29 mouse cellular contexts compared by ENCODE assay signal in genomic region chr12:55075296-55075695, GRCm38 (mm10). TPM values are rescaled to one million over a fixed set of nuclear protein-coding genes. Genes with fewer than 3 reads are reported as not detected.
A peak's percentile ranks its signal among the peaks of the same experiment; 100 is the strongest.
DNase-seq lines count a peak whose midpoint lies in the region; ATAC-seq lines count a peak whose summit lies in the region.
"Had no signal": no experiment of that assay in that cellular context is flagged by ENCODE, and none has a peak within 500 bp of the region (broad histone marks: within the 10 kb centered on the region; RNA-seq: fewer than 3 reads in every experiment).

No protein-coding gene starts in this region.

- no peak overlapping the region for H3K4me2 ChIP-seq in forebrain, embryonic 11.5 days (ENCODE audit: low read depth, low read length, severe bottlenecking)
- H3K4me2 ChIP-seq: embryonic facial prominence, embryonic 15.5 days; heart, embryonic 15.5 days; intestine, embryonic 15.5 days; limb, embryonic 15.5 days; liver, embryonic 13.5 days had no signal

- 94% methylated on average over 2 of the region's 2 CpGs for WGBS in forebrain, embryonic 11.5 days

- no peaks in the 10 kb centered on the region for H3K9me3 ChIP-seq in forebrain, embryonic 11.5 days (ENCODE audit: control insufficient read depth, low read length)
- H3K9me3 ChIP-seq: embryonic facial prominence, embryonic 10.5 days; embryonic facial prominence, embryonic 15.5 days; heart, embryonic 15.5 days; intestine, embryonic 15.5 days; limb, embryonic 10.5 days; limb, embryonic 15.5 days; liver, embryonic 13.5 days had no signal

- peak; percentile 55 for DNase-seq in cerebellum, adult 11 months
- DNase-seq in cerebellum, postnatal 4 days (ENCODE audit: low spot score in 2 of 2): no peak
- DNase-seq in testis, postnatal 10 days (ENCODE audit: low spot score): peak; percentile 7
- DNase-seq in testis, postnatal 14 days (ENCODE audit: low spot score): no peak
- DNase-seq in cerebellum, postnatal 10 days: peak; percentile 78 to 82
- DNase-seq in right cerebral cortex, postnatal 25 days: no peak
- no peak for DNase-seq in kidney, adult 9 months
- no peak for DNase-seq in forebrain, embryonic 11.5 days (ENCODE audit: low spot score)
- DNase-seq: adrenal gland, postnatal 14 days; gastrocnemius, postnatal 14 days; kidney, postnatal 25 days; liver, embryonic 13.5 days; lung, adult 18-20 months; midbrain, embryonic 14.5 days; retina, postnatal 1 day; right cerebral cortex, postnatal 14 days; spleen, adult 18-20 months; thymus, adult 2 months; thymus, postnatal 36 days had no signal

- H3K4me3 ChIP-seq in forebrain, embryonic 11.5 days (ENCODE audit: low read depth, low read length): no peak overlapping the region
- H3K4me3 ChIP-seq: embryonic facial prominence, embryonic 10.5 days; embryonic facial prominence, embryonic 15.5 days; heart, embryonic 15.5 days; intestine, embryonic 15.5 days; limb, embryonic 10.5 days; limb, embryonic 15.5 days; liver, embryonic 13.5 days had no signal

- H3K36me3 ChIP-seq in forebrain, embryonic 11.5 days (ENCODE audit: control insufficient read depth, insufficient read depth, low read length): no peaks in the 10 kb centered on the region
- H3K36me3 ChIP-seq: embryonic facial prominence, embryonic 15.5 days; heart, embryonic 15.5 days; intestine, embryonic 15.5 days; limb, embryonic 15.5 days had no signal

- no peaks in the 10 kb centered on the region for H3K4me1 ChIP-seq in forebrain, embryonic 11.5 days (replicated peaks; ENCODE audit: control insufficient read depth, insufficient read depth, low read length)
- H3K4me1 ChIP-seq: limb, embryonic 15.5 days had no signal

- ATAC-seq in forebrain, embryonic 11.5 days (replicated peaks; ENCODE audit: low FRiP score): no peak
- ATAC-seq: forebrain, embryonic 14.5 days; hindbrain, embryonic 16.5 days; intestine, embryonic 15.5 days; lung, postnatal 0 days had no signal

- no peaks in the 10 kb centered on the region for H3K27me3 ChIP-seq in forebrain, embryonic 11.5 days (ENCODE audit: control insufficient read depth, insufficient read depth, low read length)
- H3K27me3 ChIP-seq: CH12.LX; embryonic facial prominence, embryonic 15.5 days; heart, embryonic 15.5 days; intestine, embryonic 15.5 days; limb, embryonic 15.5 days; liver, embryonic 13.5 days had no signal

- H3K27ac ChIP-seq in forebrain, embryonic 11.5 days (ENCODE audit: low read depth, low read length): no peak overlapping the region
- H3K27ac ChIP-seq: embryonic facial prominence, embryonic 10.5 days; embryonic facial prominence, embryonic 15.5 days; heart, embryonic 15.5 days; intestine, embryonic 15.5 days; limb, embryonic 10.5 days; limb, embryonic 15.5 days; liver, embryonic 13.5 days had no signal

- no peak overlapping the region for H3K9ac ChIP-seq in forebrain, embryonic 11.5 days (ENCODE audit: low read length)
- H3K9ac ChIP-seq: embryonic facial prominence, embryonic 15.5 days; heart, embryonic 15.5 days; intestine, embryonic 15.5 days; limb, embryonic 15.5 days; liver, embryonic 13.5 days had no signal

RNA-seq across cellular contexts. Expression of gene 2700097O09Rik, which starts 4.6 kb away (rescaled TPM):
- 36.8 and 37.9 TPM in 2 replicates for polyA plus RNA-seq in forebrain, embryonic 11.5 days (2014; fragmentation: Nextera tagmentation; extraction: Ambion mirVana)

RNA-seq across cellular contexts. Expression of gene Srp54a, which starts 4.8 kb away (rescaled TPM):
- polyA plus RNA-seq in forebrain, embryonic 11.5 days (2014; fragmentation: Nextera tagmentation; extraction: Ambion mirVana): 156 and 181 TPM in 2 replicates

RNA-seq across cellular contexts. Expression of gene Fam177a, which starts 49.0 kb away (rescaled TPM):
- 12.3 and 15.7 TPM in 2 replicates for polyA plus RNA-seq in forebrain, embryonic 11.5 days (2014; fragmentation: Nextera tagmentation; extraction: Ambion mirVana)

Comparison
In these comparisons a context has a peak if more than half of its experiments do, and no peak if none do; other contexts are left out.
1. DNase-seq: peak in cerebellum, adult 11 months (single experiment), testis, postnatal 10 days (single experiment) and cerebellum, postnatal 10 days (2 of 2); none in cerebellum, postnatal 4 days (0 of 2), testis, postnatal 14 days (single experiment), right cerebral cortex, postnatal 25 days (single experiment), kidney, adult 9 months (single experiment) and forebrain, embryonic 11.5 days (single experiment).